Mouse (Mus musculus) CH12.LX (cell line): ENCODE data around the gene Rnf169.

Experiments
- POLR2AphosphoS2 ChIP-seq: IDR thresholded peaks from 2 replicates; pipeline ENCODE4 v1.6.1; 2011; ENCODE audit warnings: low read depth, low read length, improper control_type of control experiment
- UBTF ChIP-seq: IDR thresholded peaks from 2 replicates; pipeline ENCODE4 v1.6.1; 2012; ENCODE audit warnings: low read depth, mild to moderate bottlenecking, inconsistent platforms, low read length, improper control_type of control experiment, moderate library complexity
- USF1 ChIP-seq: IDR thresholded peaks from 2 replicates; pipeline ENCODE4 v1.6.1; 2014; ENCODE audit warnings: low read depth, mild to moderate bottlenecking, inconsistent platforms, low read length, improper control_type of control experiment

GRCm38 (mm10) chr7:99904421-99905005 lies 75.7 kb downstream of the Rnf169 start:
- no peak for TF ChIP-seq UBTF
- TF ChIP-seq POLR2AphosphoS2 = no peak
- TF ChIP-seq USF1 = no peak
